Mouse (Mus musculus) MEL (cell line): ENCODE measurements around the gene Vim. TPM values are rescaled to one million over a fixed set of nuclear protein-coding genes. Genes with fewer than 3 reads are reported as not detected.

Experiments
- DNase-seq: peaks from one replicate; pipeline ENCODE4 v3.0.0; 2011; ENCODE audit warnings: low read depth, low spot score
- H3K27ac ChIP-seq: 2 replicates; pipeline ENCODE4 v1.5.1; 2012; ENCODE audit warnings: low read depth, mild to moderate bottlenecking, control low read depth, low read length, moderate library complexity; ENCODE audit not compliant: control insufficient read depth
- H3K27me3 ChIP-seq, 2 experiments: fragments of 150-350 bp in 1 of 2; sonication (generic) in 1 of 2; 2 replicates each; pipeline ENCODE4 v1.6.1; 2012; ENCODE audit warnings: low read length in 2 of 2, mild to moderate bottlenecking in 2 of 2, improper control_type of control experiment in 1 of 2, moderate library complexity in 1 of 2; ENCODE audit not compliant: insufficient read depth in 2 of 2, control insufficient read depth in 1 of 2
- H3K36me3 ChIP-seq, 2 experiments: 2 replicates each; pipeline ENCODE4 v1.6.1; 2012 to 2014; ENCODE audit warnings: low read length in 2 of 2, improper control_type of control experiment in 1 of 2, inconsistent platforms in 1 of 2, mild to moderate bottlenecking in 1 of 2; ENCODE audit not compliant: insufficient read depth in 2 of 2, control insufficient read depth in 1 of 2
- H3K4me1 ChIP-seq, 2 experiments: fragments of 150-350 bp in 1 of 2; sonication (generic) in 1 of 2; 2 replicates each; pipeline ENCODE4 v1.6.1; 2012; ENCODE audit warnings: low read length in 2 of 2, improper control_type of control experiment in 1 of 2, mild to moderate bottlenecking in 1 of 2; ENCODE audit not compliant: insufficient read depth in 2 of 2, control insufficient read depth in 1 of 2
- H3K4me3 ChIP-seq, 2 experiments: fragments of 150-350 bp in 1 of 2; sonication (generic) in 1 of 2; 2 replicates each; pipeline ENCODE4 v1.5.1; 2012; ENCODE audit warnings: low read depth in 2 of 2, low read length in 2 of 2, mild to moderate bottlenecking in 2 of 2, moderate library complexity in 2 of 2, control low read depth in 1 of 2, improper control_type of control experiment in 1 of 2; ENCODE audit not compliant: control insufficient read depth in 1 of 2, insufficient read depth in 1 of 2
- H3K79me2 ChIP-seq: 2 replicates; pipeline ENCODE4 v1.6.1; 2012; ENCODE audit warnings: mild to moderate bottlenecking, low read length, moderate library complexity; ENCODE audit not compliant: control insufficient read depth, poor library complexity, insufficient read depth
- H3K9ac ChIP-seq: 2 replicates; pipeline ENCODE4 v1.6.1; 2012; ENCODE audit warnings: low read depth, mild to moderate bottlenecking, control low read depth, low read length, moderate library complexity; ENCODE audit not compliant: control insufficient read depth, poor library complexity, severe bottlenecking
- H3K9me3 ChIP-seq: fragments of 150-350 bp; sonication (generic); replicated peaks from 2 replicates; pipeline ENCODE4 v1.6.1; 2012; ENCODE audit warnings: mild to moderate bottlenecking, low read length, improper control_type of control experiment, moderate library complexity; ENCODE audit not compliant: insufficient read depth
- BHLHE40 ChIP-seq: IDR thresholded peaks from 2 replicates; pipeline ENCODE4 v1.6.1; 2012; ENCODE audit warnings: low read depth, mild to moderate bottlenecking, inconsistent platforms, low read length, improper control_type of control experiment, borderline replicate concordance
- CHD1 ChIP-seq: IDR thresholded peaks from 2 replicates; pipeline ENCODE4 v1.6.1; 2012; ENCODE audit warnings: low read depth, mild to moderate bottlenecking, inconsistent platforms, low read length, improper control_type of control experiment
- CHD2 ChIP-seq: IDR thresholded peaks from 2 replicates; pipeline ENCODE4 v1.6.1; 2011; ENCODE audit warnings: low read length, improper control_type of control experiment
- E2F4 ChIP-seq: IDR thresholded peaks from 2 replicates; pipeline ENCODE4 v1.6.1; 2011; ENCODE audit warnings: low read depth, low read length, improper control_type of control experiment, borderline replicate concordance
- ELF1 ChIP-seq: IDR thresholded peaks from 2 replicates; pipeline ENCODE4 v1.6.1; 2014; ENCODE audit warnings: low read depth, mild to moderate bottlenecking, inconsistent platforms, low read length, improper control_type of control experiment, moderate library complexity
- EP300 ChIP-seq, 2 experiments: IDR thresholded peaks; 2 replicates each; pipeline ENCODE4 v1.6.1; 2011; ENCODE audit warnings: improper control_type of control experiment in 2 of 2, low read length in 2 of 2, low read depth in 1 of 2, mild to moderate bottlenecking in 1 of 2
- ETS1 ChIP-seq: IDR thresholded peaks from 2 replicates; pipeline ENCODE4 v1.6.1; 2012; ENCODE audit warnings: low read depth, mild to moderate bottlenecking, inconsistent platforms, low read length, improper control_type of control experiment, moderate library complexity
- GABPA ChIP-seq: IDR thresholded peaks from 2 replicates; pipeline ENCODE4 v1.6.1; 2012; ENCODE audit warnings: low read depth, mild to moderate bottlenecking, inconsistent platforms, low read length, improper control_type of control experiment, moderate library complexity
- KAT2A ChIP-seq: conservative IDR thresholded peaks from 2 replicates; pipeline ENCODE4 v1.6.1; 2012; ENCODE audit warnings: low read depth, low read length, improper control_type of control experiment, inconsistent platforms
- MAFK ChIP-seq: IDR thresholded peaks from 2 replicates; pipeline ENCODE4 v1.6.1; 2011; ENCODE audit warnings: low read depth, mild to moderate bottlenecking, low read length, improper control_type of control experiment, borderline replicate concordance
- MAX ChIP-seq: IDR thresholded peaks from 2 replicates; pipeline ENCODE4 v1.6.1; 2011; ENCODE audit warnings: low read length, improper control_type of control experiment
- MAZ ChIP-seq: IDR thresholded peaks from 2 replicates; pipeline ENCODE4 v1.6.1; 2012; ENCODE audit warnings: low read depth, mild to moderate bottlenecking, inconsistent platforms, low read length, improper control_type of control experiment
- MEF2A ChIP-seq: IDR thresholded peaks from 2 replicates; pipeline ENCODE4 v1.6.1; 2014; ENCODE audit warnings: low read depth, mild to moderate bottlenecking, inconsistent platforms, low read length, improper control_type of control experiment; ENCODE audit not compliant: poor library complexity, insufficient replicate concordance, severe bottlenecking; ENCODE audit errors: extremely low read depth
- MXI1 ChIP-seq: IDR thresholded peaks from 2 replicates; pipeline ENCODE4 v1.6.1; 2011; ENCODE audit warnings: mild to moderate bottlenecking, low read depth, low read length, improper control_type of control experiment
- MYB ChIP-seq: IDR thresholded peaks from 2 replicates; pipeline ENCODE4 v1.6.1; 2011; ENCODE audit warnings: mild to moderate bottlenecking, low read depth, low read length, improper control_type of control experiment
- MYC ChIP-seq: IDR thresholded peaks from 2 replicates; pipeline ENCODE4 v1.6.1; 2011; ENCODE audit warnings: low read depth, mild to moderate bottlenecking, low read length, improper control_type of control experiment, moderate library complexity
- NELFE ChIP-seq: IDR thresholded peaks from 2 replicates; pipeline ENCODE4 v1.6.1; 2011; ENCODE audit warnings: low read depth, low read length, improper control_type of control experiment
- POLR2A ChIP-seq, 2 experiments: IDR thresholded peaks; 2 replicates each; pipeline ENCODE4 v1.6.1; 2011 to 2012; ENCODE audit warnings: low read length in 2 of 2, mild to moderate bottlenecking in 2 of 2, control low read depth in 1 of 2, improper control_type of control experiment in 1 of 2, low read depth in 1 of 2, moderate library complexity in 1 of 2; ENCODE audit not compliant: control insufficient read depth in 1 of 2, insufficient read depth in 1 of 2, poor library complexity in 1 of 2
- POLR2AphosphoS2 ChIP-seq: IDR thresholded peaks from 2 replicates; pipeline ENCODE4 v1.6.1; 2011; ENCODE audit warnings: low read length, improper control_type of control experiment
- POLR2AphosphoS5 ChIP-seq: IDR thresholded peaks from 2 replicates; pipeline ENCODE4 v1.6.1; 2012; ENCODE audit warnings: low read depth, borderline replicate concordance, mild to moderate bottlenecking, inconsistent platforms, low read length, moderate library complexity, mixed read lengths
- RCOR1 ChIP-seq: IDR thresholded peaks from 2 replicates; pipeline ENCODE4 v1.6.1; 2012; ENCODE audit warnings: low read depth, mild to moderate bottlenecking, inconsistent platforms, low read length, improper control_type of control experiment
- SIN3A ChIP-seq: IDR thresholded peaks from 2 replicates; pipeline ENCODE4 v1.6.1; 2012; ENCODE audit warnings: low read length, improper control_type of control experiment, inconsistent platforms
- SMC3 ChIP-seq: IDR thresholded peaks from 2 replicates; pipeline ENCODE4 v1.6.1; 2011; ENCODE audit warnings: low read depth, low read length, improper control_type of control experiment
- TAL1 ChIP-seq: IDR thresholded peaks from 2 replicates; pipeline ENCODE4 v1.6.1; 2012; ENCODE audit warnings: mild to moderate bottlenecking, inconsistent platforms, low read length, moderate library complexity, mixed read lengths
- TBP ChIP-seq: IDR thresholded peaks from 2 replicates; pipeline ENCODE4 v1.8.0; 2011; ENCODE audit warnings: low read depth, low read length, improper control_type of control experiment
- TCF12 ChIP-seq: IDR thresholded peaks from 2 replicates; pipeline ENCODE4 v1.6.1; 2014; ENCODE audit warnings: low read depth, mild to moderate bottlenecking, inconsistent platforms, low read length, improper control_type of control experiment, moderate library complexity
- UBTF ChIP-seq: IDR thresholded peaks from 2 replicates; pipeline ENCODE4 v1.6.1; 2012; ENCODE audit warnings: low read depth, mild to moderate bottlenecking, inconsistent platforms, low read length, improper control_type of control experiment, moderate library complexity, borderline replicate concordance; ENCODE audit not compliant: insufficient read depth
- ZC3H11A ChIP-seq: IDR thresholded peaks from 2 replicates; pipeline ENCODE4 v1.6.1; 2012; ENCODE audit warnings: low read depth, mild to moderate bottlenecking, inconsistent platforms, low read length, improper control_type of control experiment
- ZKSCAN1 ChIP-seq: IDR thresholded peaks from 2 replicates; pipeline ENCODE4 v1.6.1; 2012; ENCODE audit warnings: low read depth, mild to moderate bottlenecking, inconsistent platforms, low read length, improper control_type of control experiment, moderate library complexity
- ZMIZ1 ChIP-seq: IDR thresholded peaks from 2 replicates; pipeline ENCODE4 v1.6.1; 2012; ENCODE audit warnings: low read depth, mild to moderate bottlenecking, inconsistent platforms, low read length, improper control_type of control experiment, moderate library complexity
- ZNF384 ChIP-seq: IDR thresholded peaks from 2 replicates; pipeline ENCODE4 v1.6.1; 2012; ENCODE audit warnings: low read depth, mild to moderate bottlenecking, inconsistent platforms, low read length, improper control_type of control experiment
- polyA plus RNA-seq, 2 experiments: library from polyadenylated mRNA; stranded (reverse) in 1 of 2; unstranded in 1 of 2; fragments of >175 nt in 1 of 2; fragments of >200 nt in 1 of 2; gene quantifications; 2 replicates each; pipeline versions ENCODE4 v1.2.1 to v1.2.4; 2012; ENCODE audit warnings: low replicate concordance in 2 of 2, low read depth in 1 of 2; ENCODE audit not compliant: insufficient read length in 2 of 2, insufficient read depth in 1 of 2, missing spikeins in 1 of 2
- total RNA-seq: library from RNA; depleted of rRNA; stranded (reverse); fragments of 300-350 nt; gene quantifications from 2 replicates; pipeline ENCODE4 v1.2.3, GENCODE M21; 2012

Vim gene
- total and polyA plus RNA-seq, 3 experiments: 58.0 to 580 (median 257) TPM

DNA sequence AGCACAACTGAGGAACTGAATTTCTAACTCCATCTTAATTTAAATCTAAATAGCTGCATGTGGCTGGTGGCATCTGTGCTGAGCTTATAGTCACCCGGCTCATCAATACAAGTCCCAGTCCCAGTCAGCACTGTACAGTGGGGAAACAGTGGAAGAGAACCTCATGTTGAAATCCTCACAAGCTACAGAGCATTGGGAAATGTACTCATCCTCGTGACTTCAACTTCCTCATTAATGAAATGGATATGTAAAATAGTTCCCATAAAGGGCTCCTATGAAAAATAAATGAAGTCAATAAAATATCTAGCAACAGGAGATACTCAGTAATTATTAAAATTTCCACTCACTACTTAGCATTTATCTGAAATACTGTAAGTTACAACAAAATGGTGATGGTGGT, 35.5 kb upstream of the Vim start (continued):
- TF ChIP-seq MYB (no peak), ZMIZ1 (0 out of 2 replicates have a peak, but pooled peaks have one; percentile 25), MAFK (no peak), MEF2A (no peak), EP300 (IDR thresholded peaks at IDR 0.05; ENCODE audit: low read depth in 1 of 2, low read length in 2 of 2) (peak; percentile 3 to 53; a peak in 1 of 4 replicates), E2F4 (no peak), CHD2 (no peak), UBTF (no peak), POLR2AphosphoS5 (no peak), ETS1 (no peak), KAT2A (no peak; the same call in 1 of the 2 replicates), TCF12 (no peak), MAZ (no peak)
- TF ChIP-seq, all 39 proteins: peak for 7

DNA sequence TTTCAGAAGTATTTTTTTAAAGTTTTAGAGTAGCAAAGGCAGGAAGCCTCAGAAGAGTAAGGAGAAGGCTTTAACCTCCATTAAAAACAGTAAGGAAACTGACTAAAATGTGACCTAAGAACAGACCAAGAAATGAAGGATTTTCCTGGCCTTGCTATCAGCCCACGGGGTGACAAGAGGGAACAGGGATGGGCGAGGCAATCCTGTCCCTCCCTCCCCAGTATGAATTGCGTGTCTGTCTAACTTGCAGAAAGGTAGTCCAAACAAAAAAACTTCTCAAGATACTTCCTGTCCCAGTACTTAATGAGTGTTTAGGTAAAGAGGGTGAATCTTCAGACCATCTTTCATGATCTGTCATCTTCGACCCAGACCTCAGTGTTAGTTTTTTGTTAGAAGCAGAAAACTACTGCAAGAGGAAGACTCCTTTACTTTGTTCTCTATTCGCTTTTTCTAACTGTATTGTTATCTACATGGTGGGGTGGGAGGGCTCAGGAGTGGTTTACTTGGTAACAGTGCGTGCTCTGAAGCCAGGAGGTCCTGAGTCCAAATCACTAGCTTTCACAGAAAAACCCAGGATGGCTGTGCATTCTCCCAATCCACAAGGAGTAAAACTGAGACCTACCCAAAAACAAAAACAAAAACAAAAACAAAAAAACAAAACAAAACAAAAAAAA, 34.9 kb upstream of the Vim start:
- Histone ChIP-seq H3K79me2 (peaks cover 6% of the 10 kb centered on the region), H3K4me3 (peak overlapping the region; percentile 26 to 47), H3K9ac (peak overlapping the region; percentile 41), H3K27ac (peak overlapping the region; percentile 85), H3K9me3 (no peaks in the 10 kb centered on the region), H3K4me1 (peaks cover 24 to 32% of the 10 kb centered on the region in 2 experiments), H3K27me3 (no peaks in the 10 kb centered on the region), H3K36me3 (peaks cover 0 to 38% of the 10 kb centered on the region in 2 experiments; a peak in 2 of 4 replicates)
- DNase-seq: peak; percentile 83
- TF ChIP-seq NELFE (peak; percentile 40), MAX (no peak), MEF2A (no peak), TCF12 (peak; percentile 43; the same call in 1 of the 2 replicates), ZKSCAN1 (no peak), CHD2 (no peak), MAZ (peak; percentile 83; the same call in 1 of the 2 replicates), BHLHE40 (0 out of 2 replicates have a peak, but pooled peaks have one; percentile 12), POLR2AphosphoS2 (0 out of 2 replicates have a peak, but pooled peaks have one; percentile 38), ZC3H11A (no peak), CHD1 (no peak), ETS1 (peak; percentile 32; the same call in 1 of the 2 replicates), POLR2A (IDR thresholded peaks at IDR 0.05; ENCODE audit: control insufficient read depth in 1 of 2, insufficient read depth in 1 of 2, low read depth in 1 of 2, low read length in 2 of 2, poor library complexity in 1 of 2) (peak in 1 of 2 experiments; percentile 39; a peak in 1 of 4 replicates), MXI1 (no peak), ZNF384 (0 out of 2 replicates have a peak, but pooled peaks have one; percentile 24), MYB (no peak), MYC (0 out of 2 replicates have a peak, but pooled peaks have one; percentile 42), TAL1 (no peak), MAFK (no peak), SMC3 (no peak), GABPA (no peak), RCOR1 (0 out of 2 replicates have a peak, but pooled peaks have one; percentile 38), ZMIZ1 (0 out of 2 replicates have a peak, but pooled peaks have one; percentile 31), ELF1 (no peak), EP300 (IDR thresholded peaks at IDR 0.05; ENCODE audit: low read depth in 1 of 2, low read length in 2 of 2) (peak in 1 of 2 experiments; percentile 15; a peak in 1 of 4 replicates), SIN3A (peak; percentile 13), TBP (peak; percentile 8; the same call in 1 of the 2 replicates)
